Mouse (Mus musculus): ENCODE data around the gene Zfp518a. TPM values are rescaled to one million over a fixed set of nuclear protein-coding genes. Genes with fewer than 3 reads are reported as not detected.

The Zfp518a gene
- total RNA-seq, 2 experiments from 2014 or later, result 6.7 to 7.2 TPM

GRCm38 (mm10) chr19:40964936-40965850 lies 70.7 kb downstream of the Zfp518a start:
- DNase-seq (ENCODE audit: low spot score in 2 of 2), result no peak

Small RNA genes lying within 50 kb of the gene (microRNA-seq; reads per million reads assigned to microRNA genes)
- 0.21 to 0.99 reads per million in 2 experiments for gene Mir8092

Other genes with a start within 250 kb of the Zfp518a start
- gene Cc2d2b, start 146.0 kb upstream of the Zfp518a start, total RNA-seq (2021), result 1 to 10 TPM in 1 of 2 experiments, not detected in 1; 1.1 TPM
- gene Ccnj, start 63.4 kb upstream of the Zfp518a start, total RNA-seq (2021), result 1 to 10 TPM; 7.0 to 8.1 TPM
- 10 to 100 TPM in 1 of 2 experiments, 1 to 10 TPM in 1; 7.0 to 10.5 TPM for gene Blnk, start 99.8 kb downstream of the Zfp518a start, total RNA-seq (2021)
- not detected for gene Dntt, start 134.6 kb downstream of the Zfp518a start, total RNA-seq (2021)
- gene Opalin, start 182.4 kb downstream of the Zfp518a start, total RNA-seq (2021), result 1 to 10 TPM; 3.8 to 6.9 TPM